Mouse (Mus musculus) thymus, adult 2 months (tissue): ENCODE results near the gene Fbxl8. TPM values are rescaled to one million over a fixed set of nuclear protein-coding genes. Genes with fewer than 3 reads are reported as not detected.
"Not testable (repeated sequence)": the region's sequence is repeated elsewhere in the genome, so short reads cannot be mapped to it uniquely, and the experiment has no call there.

Experiments
- DNase-seq: peaks from one replicate; pipeline ENCODE4 v3.0.0; 2021
- H3K27ac ChIP-seq: fragments of 200-500 bp; 2 replicates; pipeline ENCODE4 v1.5.1; 2012; ENCODE audit warnings: low read length, control low read depth; ENCODE audit not compliant: control insufficient read depth, insufficient read depth
- H3K27me3 ChIP-seq: fragments of 200-500 bp; 2 replicates; pipeline ENCODE4 v1.6.1; 2012; ENCODE audit warnings: mild to moderate bottlenecking, low read length, moderate library complexity, mixed read lengths; ENCODE audit not compliant: control insufficient read depth, insufficient read depth
- H3K36me3 ChIP-seq: fragments of 200-500 bp; 2 replicates; pipeline ENCODE4 v1.6.1; 2012; ENCODE audit warnings: mild to moderate bottlenecking, low read length, moderate library complexity; ENCODE audit not compliant: control insufficient read depth, insufficient read depth
- H3K4me1 ChIP-seq: fragments of 200-500 bp; replicated peaks from 2 replicates; pipeline ENCODE4 v1.6.1; 2012; ENCODE audit warnings: low read length; ENCODE audit not compliant: control insufficient read depth, insufficient read depth
- H3K4me3 ChIP-seq: fragments of 200-500 bp; 2 replicates; pipeline ENCODE4 v1.5.1; 2012; ENCODE audit warnings: mild to moderate bottlenecking, low read length, control low read depth, moderate library complexity; ENCODE audit not compliant: control insufficient read depth, insufficient read depth
- CTCF ChIP-seq: fragments of 200-500 bp; IDR thresholded peaks from 2 replicates; pipeline ENCODE4 v1.5.1; 2012; ENCODE audit warnings: mild to moderate bottlenecking, control low read depth, low read length, moderate library complexity, borderline replicate concordance; ENCODE audit not compliant: control insufficient read depth, poor library complexity, insufficient read depth; ENCODE audit errors: extremely low read depth
- POLR2A ChIP-seq: fragments of 200-500 bp; IDR thresholded peaks from 2 replicates; pipeline ENCODE4 v1.6.1; 2012; ENCODE audit warnings: mild to moderate bottlenecking, low read length, control low read depth, moderate library complexity; ENCODE audit not compliant: control insufficient read depth, poor library complexity, insufficient read depth; ENCODE audit errors: extremely low read depth
- WGBS: fragments of 180-500 bp; shearing (Covaris S2); methylation state at CpG from one replicate; pipeline ENCODE4 v1.1.7; 2018; 5-methylcytosine and 5-hydroxymethylcytosine counted together
- polyA plus RNA-seq: library from polyadenylated mRNA; depleted of rRNA; stranded (reverse); fragments of >200 nt; gene quantifications from 2 replicates; pipeline ENCODE4 v1.2.3, GENCODE M21; 2012

The Fbxl8 gene
- polyA plus RNA-seq, 1 experiment: 27.8 TPM

DNA sequence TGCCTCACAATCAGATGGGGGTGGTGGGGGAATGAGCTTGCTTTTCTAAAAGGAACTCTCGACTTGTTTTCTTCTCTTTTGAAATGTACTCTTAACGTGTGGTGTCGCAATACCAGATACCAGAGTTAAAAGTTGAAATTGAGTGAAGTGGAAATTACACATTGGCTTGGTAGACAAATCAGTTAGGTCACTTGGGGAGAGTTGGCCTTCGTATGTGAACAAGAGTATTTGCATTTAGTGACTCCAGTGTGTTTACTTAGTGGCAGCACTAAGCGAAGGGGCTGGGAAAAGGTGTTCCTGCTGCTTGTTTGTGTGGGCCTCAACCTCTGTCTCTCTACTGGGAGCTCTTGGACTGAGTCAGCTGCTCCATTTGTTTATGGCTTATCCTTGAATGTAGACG lies 38.5 kb upstream of the Fbxl8 start:
- no peak for DNase-seq
- TF ChIP-seq POLR2A: no peak
- no peak for TF ChIP-seq CTCF
- WGBS: 21% methylated on average over 6 of the region's 6 CpGs
- H3K27ac ChIP-seq: no peak overlapping the region
- H3K4me3 ChIP-seq: no peak overlapping the region
- no peaks in the 10 kb centered on the region for H3K27me3 ChIP-seq
- no peaks in the 10 kb centered on the region for H3K36me3 ChIP-seq
- H3K4me1 ChIP-seq: peaks cover 6% of the 10 kb centered on the region

DNA sequence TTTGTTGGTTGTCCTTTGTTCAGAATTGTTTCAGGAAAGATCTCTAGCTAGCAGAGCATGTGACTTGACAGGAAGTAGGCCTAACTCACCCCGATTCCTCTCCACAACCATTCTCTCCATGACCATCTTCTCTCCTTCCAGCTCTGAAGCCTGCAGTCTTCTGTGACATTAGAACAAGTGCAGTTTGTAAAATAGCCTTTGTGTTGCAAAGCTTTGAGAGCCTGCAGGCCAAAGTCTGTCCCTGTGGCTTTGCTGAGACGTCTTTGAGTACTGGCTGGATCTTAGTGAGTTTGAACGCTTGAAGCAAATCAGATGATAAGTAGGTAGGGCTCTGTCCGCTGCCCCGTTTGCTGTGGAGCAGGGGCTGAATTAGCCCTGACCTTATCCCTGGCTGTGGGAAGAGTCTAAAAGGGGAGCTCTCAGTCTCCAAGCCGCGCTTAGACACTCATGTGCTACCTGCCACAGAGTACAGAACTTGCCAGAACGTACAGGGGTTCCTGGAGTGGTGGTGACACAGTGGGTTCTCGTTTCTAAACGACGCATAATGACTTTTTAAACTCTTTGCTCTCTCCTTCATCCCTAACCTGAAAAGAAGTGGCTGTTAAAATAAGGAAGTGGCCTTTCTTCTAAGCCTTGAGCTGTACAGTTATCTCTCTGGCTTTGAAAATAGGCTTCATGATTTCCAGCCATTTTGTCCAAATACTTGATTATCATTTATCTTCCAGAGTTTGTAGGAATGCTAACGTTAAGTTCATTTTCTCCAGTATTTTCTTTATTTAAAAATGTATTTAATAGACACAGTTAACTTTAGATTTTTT lies 32.7 kb upstream of the Fbxl8 start:
- TF ChIP-seq CTCF: no peak
- Histone ChIP-seq H3K27me3 (no peaks in the 10 kb centered on the region), H3K27ac (no peak overlapping the region), H3K4me1 (peaks cover 4% of the 10 kb centered on the region), H3K36me3 (peaks cover 12% of the 10 kb centered on the region), H3K4me3 (no peak overlapping the region)
- no peak for DNase-seq
- WGBS: 68% methylated on average over 12 of the region's 12 CpGs

DNA sequence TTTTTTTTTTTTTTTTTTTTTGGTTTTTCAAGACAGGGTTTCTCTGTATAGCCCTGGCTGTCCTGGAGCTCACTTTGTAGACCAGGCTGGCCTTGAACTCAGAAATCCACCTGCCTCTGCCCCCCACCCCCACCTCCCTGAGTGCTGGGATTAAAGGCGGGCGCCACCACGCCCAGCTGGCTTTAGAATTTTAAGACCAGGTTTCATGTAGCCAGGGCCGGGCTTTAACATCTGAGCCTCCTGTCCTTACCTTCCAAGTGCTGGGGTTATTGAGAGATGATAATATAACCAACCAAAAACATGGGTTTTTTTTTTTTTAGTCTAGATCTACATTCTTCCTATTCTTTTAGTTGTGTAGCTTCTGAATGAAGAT lies 32.1 kb upstream of the Fbxl8 start:
- not testable (repeated sequence) for H3K27ac ChIP-seq, DNase-seq, H3K4me1 ChIP-seq, H3K27me3 ChIP-seq, H3K4me3 ChIP-seq
- 97% methylated on average over 4 of the region's 4 CpGs for WGBS
- peaks cover 12% of the 10 kb centered on the region for H3K36me3 ChIP-seq

DNA sequence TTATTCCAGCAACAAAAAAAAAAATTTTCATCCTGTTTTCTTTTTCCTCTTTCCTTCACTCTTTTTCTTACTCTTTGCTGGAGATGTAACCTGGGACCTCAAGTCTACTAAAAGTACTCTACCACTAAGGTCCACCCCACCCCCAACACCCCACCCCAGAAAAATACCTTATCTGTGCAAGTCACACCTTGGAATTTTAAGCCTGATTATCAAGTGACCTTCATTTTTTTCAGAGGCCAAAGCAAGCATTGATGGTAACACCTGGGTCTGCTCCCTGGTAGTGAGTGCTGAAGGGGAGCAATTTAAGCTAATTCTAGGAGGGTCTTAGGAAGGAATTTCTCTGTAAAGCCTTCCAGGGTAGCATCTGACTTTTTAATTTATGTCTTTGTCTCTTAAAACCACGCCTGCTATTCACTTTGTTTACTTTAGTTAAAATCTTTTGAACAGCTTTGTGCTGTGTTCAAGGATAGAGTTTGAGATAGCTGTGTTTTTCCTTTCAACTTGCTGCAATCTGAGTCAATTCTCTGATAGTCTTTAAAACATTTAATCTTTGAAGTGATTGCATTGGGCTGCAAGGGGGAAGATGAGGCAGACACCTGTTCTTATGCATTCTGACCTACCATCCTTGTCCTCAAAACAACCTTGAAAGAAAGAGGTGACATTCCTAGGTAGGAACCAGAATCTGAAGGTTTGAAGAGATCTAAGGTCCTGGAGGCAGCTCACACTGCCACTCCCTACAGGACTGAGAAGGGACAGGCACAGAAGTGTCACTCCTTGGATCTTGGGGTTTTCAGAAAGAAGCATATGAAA lies 31.1 kb upstream of the Fbxl8 start:
- H3K4me1 ChIP-seq: peaks cover 4% of the 10 kb centered on the region
- TF ChIP-seq CTCF (no peak), POLR2A (no peak)
- no peak overlapping the region for H3K4me3 ChIP-seq
- H3K27ac ChIP-seq: no peak overlapping the region
- peaks cover 12% of the 10 kb centered on the region for H3K36me3 ChIP-seq
- 87% methylated on average over 1 of the region's 1 CpGs for WGBS
- no peak for DNase-seq
- no peaks in the 10 kb centered on the region for H3K27me3 ChIP-seq

DNA sequence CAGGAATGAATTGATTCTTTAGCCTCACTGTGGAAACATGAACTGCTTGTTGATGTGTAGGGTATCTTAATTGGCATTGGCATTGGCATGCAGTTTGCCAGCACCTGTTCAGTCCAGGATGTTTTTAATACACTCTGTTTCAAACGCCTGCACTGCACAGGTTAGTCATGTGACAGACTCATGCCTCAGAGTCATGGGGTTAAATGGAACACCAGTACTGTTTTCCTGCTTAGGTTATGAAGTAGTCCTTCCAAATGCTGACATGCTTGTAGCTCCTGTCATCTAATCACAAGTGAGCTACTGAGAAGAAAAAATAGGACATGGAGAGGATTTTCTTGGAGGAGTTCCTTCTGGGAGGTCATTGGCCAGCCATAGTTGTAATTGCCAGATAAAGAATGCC lies 29.2 kb upstream of the Fbxl8 start:
- WGBS: 83% methylated on average over 1 of the region's 1 CpGs

DNA sequence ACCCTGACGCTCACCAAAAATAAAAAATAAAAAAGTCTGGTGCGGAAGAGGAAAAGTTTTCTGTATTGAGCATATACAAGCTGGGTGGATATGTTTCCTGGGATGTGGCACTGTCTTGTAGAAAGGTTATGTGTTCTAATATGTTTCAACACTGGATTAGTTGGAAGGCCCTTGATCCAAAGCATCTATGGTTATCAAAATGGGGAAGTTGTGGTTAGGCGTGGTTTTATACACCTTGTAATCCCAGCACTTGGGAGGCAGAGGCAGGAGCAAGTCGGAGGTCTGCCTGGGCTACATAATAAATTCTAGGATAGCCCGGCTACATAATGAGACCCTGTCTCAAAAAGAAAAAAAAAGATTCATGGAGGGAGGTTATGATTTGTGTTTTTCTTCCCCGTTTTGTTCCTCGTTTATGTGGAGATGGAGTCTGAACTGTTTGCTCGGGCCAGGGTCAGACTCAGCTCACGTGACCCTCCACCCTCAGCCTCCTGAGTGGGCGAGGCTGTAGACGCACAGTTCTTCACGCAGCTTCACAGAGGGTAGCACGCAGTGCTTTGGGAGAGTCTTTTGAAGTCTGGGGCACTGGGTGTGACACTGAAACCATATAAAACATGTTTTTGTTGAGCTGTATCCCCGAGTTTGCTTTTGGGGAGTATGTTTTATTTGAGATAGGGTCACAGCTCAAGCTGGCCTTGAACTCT lies 26.9 kb upstream of the Fbxl8 start:
- H3K36me3 ChIP-seq: peaks cover 47% of the 10 kb centered on the region
- no peak for DNase-seq
- H3K27ac ChIP-seq: no peak overlapping the region
- 90% methylated on average over 14 of the region's 14 CpGs for WGBS
- H3K27me3 ChIP-seq: no peaks in the 10 kb centered on the region
- no peaks in the 10 kb centered on the region for H3K4me1 ChIP-seq
- TF ChIP-seq CTCF (no peak), POLR2A (no peak)
- no peak overlapping the region for H3K4me3 ChIP-seq

More for the DNA sequence above, 29.2 kb upstream of the Fbxl8 start:
- TF ChIP-seq POLR2A (no peak), CTCF (no peak)
- no peaks in the 10 kb centered on the region for H3K27me3 ChIP-seq
- peaks cover 4% of the 10 kb centered on the region for H3K4me1 ChIP-seq
- no peak for DNase-seq
- H3K4me3 ChIP-seq: no peak overlapping the region
- H3K36me3 ChIP-seq: peaks cover 31% of the 10 kb centered on the region
- no peak overlapping the region for H3K27ac ChIP-seq
